Mouse (Mus musculus): ENCODE measurements around the gene Gm21627.
"Not testable (repeated sequence)": the region's sequence is repeated elsewhere in the genome, so short reads cannot be mapped to it uniquely, and the experiment has no call there.

Gm21627 gene

GRCm38 (mm10) chrY:63228127-63228526, at the start of gene Gm21627:
Gm21627 (plus strand) TSS chrY:63228427.
- not testable (repeated sequence) for DNase-seq

Measured in kidney, adult 9 months (tissue).